Mouse (Mus musculus) frontal cortex, adult 2 months (tissue): ENCODE data around the gene Vsig10l. TPM values are rescaled to one million over a fixed set of nuclear protein-coding genes. Genes with fewer than 3 reads are reported as not detected.

Source experiments
- DNase-seq, 2 experiments: peaks; one replicate each; pipeline ENCODE4 v3.0.0; 2022; ENCODE audit warnings: low spot score in 1 of 2; ENCODE audit errors: extremely low spot score in 1 of 2
- polyA plus RNA-seq: library from polyadenylated mRNA; depleted of rRNA; stranded (reverse); fragments of >200 nt; gene quantifications from 2 replicates; pipeline ENCODE4 v1.2.3, GENCODE M21; 2012; rRNA removed

Gene Vsig10l
- polyA plus RNA-seq, 1 experiment: 5.2 TPM

DNA sequence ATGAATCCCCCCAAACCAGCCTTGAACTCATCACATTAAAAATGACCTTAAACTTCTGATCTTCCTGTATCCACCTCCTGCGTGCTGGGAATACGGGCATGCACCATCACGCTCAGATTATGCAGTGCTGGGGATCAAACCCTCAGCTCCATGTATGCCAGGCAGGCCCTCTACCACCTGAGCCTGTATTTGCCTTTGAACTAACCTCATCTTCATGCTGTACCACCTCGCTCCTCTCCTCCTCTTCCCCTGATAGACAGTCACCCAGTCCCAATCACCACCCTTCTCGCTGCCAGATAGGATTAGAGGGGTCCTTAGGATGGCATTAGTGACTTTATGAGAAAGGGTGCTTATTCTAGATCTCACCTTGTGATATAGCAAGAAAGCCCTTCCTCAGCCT is 52.1 kb downstream of the Vsig10l start:
- DNase-seq: no peak

DNA sequence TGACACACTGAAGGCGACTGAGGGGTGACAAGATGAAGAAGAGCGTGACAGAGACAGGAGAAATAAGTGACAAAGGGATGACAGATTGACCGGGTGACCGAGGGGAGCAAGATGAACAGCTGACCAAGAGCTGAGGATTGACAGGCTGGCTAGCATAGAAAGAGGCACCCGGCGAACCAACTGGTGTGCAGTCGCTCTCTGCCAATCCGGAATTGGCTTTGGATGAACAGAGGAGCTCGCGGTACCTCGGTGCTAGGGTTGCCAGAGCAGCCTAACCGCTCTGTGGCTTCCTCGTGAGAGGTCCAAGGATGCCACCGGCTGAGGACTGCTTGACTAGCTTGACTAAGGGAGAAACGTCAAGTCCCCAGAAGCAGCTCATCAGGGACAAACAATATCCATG is 55.4 kb downstream of the Vsig10l start:
- no peak for DNase-seq

Other genes starting within 250 kb of the Vsig10l start
- 14.8 and 19.2 TPM in 2 replicates for gene Zfp715, start 149.9 kb upstream of the Vsig10l start, polyA plus RNA-seq
- gene Siglecf, start 111.8 kb upstream of the Vsig10l start, polyA plus RNA-seq: 0.48 and 0.55 TPM in 2 replicates
- gene Siglecg, start 54.9 kb upstream of the Vsig10l start, polyA plus RNA-seq: 0.28 and 0.32 TPM in 2 replicates
- gene Lim2, start 35.5 kb upstream of the Vsig10l start, polyA plus RNA-seq: not detected in 2 replicates
- gene Nkg7, start 26.1 kb upstream of the Vsig10l start, polyA plus RNA-seq: 0.20 and 0.21 TPM in 2 replicates
- not detected in 2 replicates for gene Cldnd2, start 22.4 kb upstream of the Vsig10l start, polyA plus RNA-seq
- 80.7 and 97.8 TPM in 2 replicates for gene Etfb, start 19.1 kb upstream of the Vsig10l start, polyA plus RNA-seq
- 2.5 and 2.6 TPM in 2 replicates for gene Gm45233, start 19.0 kb upstream of the Vsig10l start, polyA plus RNA-seq
- gene Iglon5, start 26.9 kb downstream of the Vsig10l start, polyA plus RNA-seq: 60.7 and 69.6 TPM in 2 replicates
- gene 4931406B18Rik, start 42.8 kb downstream of the Vsig10l start, polyA plus RNA-seq: 0.04 TPM in 1 of 2 replicates, not detected in the other
- 6.9 and 8.9 TPM in 2 replicates for gene Cd33, start 81.3 kb downstream of the Vsig10l start, polyA plus RNA-seq
- 9.3 and 9.5 TPM in 2 replicates for gene Zfp658, start 99.1 kb downstream of the Vsig10l start, polyA plus RNA-seq
- gene Zfp719, start 116.5 kb downstream of the Vsig10l start, polyA plus RNA-seq: 8.3 and 9.3 TPM in 2 replicates
- gene Zfp819, start 144.0 kb downstream of the Vsig10l start, polyA plus RNA-seq: 0.11 and 0.16 TPM in 2 replicates
- gene Ceacam18, start 171.6 kb downstream of the Vsig10l start, polyA plus RNA-seq: not detected in 2 replicates
- gene Siglece, start 197.0 kb downstream of the Vsig10l start, polyA plus RNA-seq: 0.84 and 1.2 TPM in 2 replicates
- gene Ctu1, start 208.9 kb downstream of the Vsig10l start, polyA plus RNA-seq: 9.2 and 9.4 TPM in 2 replicates
- gene Klk14, start 227.3 kb downstream of the Vsig10l start, polyA plus RNA-seq: 0.08 TPM in 1 of 2 replicates, not detected in the other
- gene Klk13, start 249.4 kb downstream of the Vsig10l start, polyA plus RNA-seq: 0.36 TPM in 1 of 2 replicates, not detected in the other